Mouse (Mus musculus) heart, embryonic 11.5 days (tissue): ENCODE data around the gene Hivep3. TPM values are rescaled to one million over a fixed set of nuclear protein-coding genes. Genes with fewer than 3 reads are reported as not detected.
A peak's percentile ranks its signal among the peaks of the same experiment; 100 is the strongest.

Experiments
- ATAC-seq: fragments of 200-750 bp; cut with Nextera tagmentation; replicated peaks from 2 replicates; pipeline ENCODE4 v1.8.0; 2017; ENCODE audit warnings: moderate library complexity; ENCODE audit not compliant: insufficient number of reproducible peaks, low FRiP score, low TSS enrichment
- H3K27ac ChIP-seq: fragments of 300-500 bp; sonication (generic); 2 replicates; pipeline ENCODE4 v1.5.1; 2014; ENCODE audit warnings: mild to moderate bottlenecking, low read depth, low read length
- H3K27me3 ChIP-seq: fragments of 300-500 bp; sonication (generic); 2 replicates; pipeline ENCODE4 v1.6.1; 2014; ENCODE audit warnings: mild to moderate bottlenecking, low read length, mixed read lengths; ENCODE audit not compliant: control insufficient read depth, insufficient read depth
- H3K36me3 ChIP-seq: fragments of 300-500 bp; sonication (generic); 2 replicates; pipeline ENCODE4 v1.6.1; 2014; ENCODE audit warnings: mild to moderate bottlenecking, low read length, moderate library complexity, mixed read lengths; ENCODE audit not compliant: control insufficient read depth, insufficient read depth
- H3K4me1 ChIP-seq: fragments of 300-500 bp; sonication (generic); 2 replicates; pipeline ENCODE4 v1.6.1; 2014; ENCODE audit warnings: low read length; ENCODE audit not compliant: control insufficient read depth, insufficient read depth
- H3K4me2 ChIP-seq: fragments of 300-500 bp; sonication (generic); 2 replicates; pipeline ENCODE4 v1.6.1; 2014; ENCODE audit warnings: mild to moderate bottlenecking, moderate library complexity
- H3K4me3 ChIP-seq: fragments of 300-500 bp; sonication (generic); 2 replicates; pipeline ENCODE4 v1.5.1; 2014; ENCODE audit warnings: low read depth, low read length
- H3K9ac ChIP-seq: fragments of 300-500 bp; sonication (generic); 2 replicates; pipeline ENCODE4 v1.6.1; 2014; ENCODE audit warnings: mild to moderate bottlenecking, low read depth, low read length, moderate library complexity
- H3K9me3 ChIP-seq: fragments of 300-500 bp; sonication (generic); replicated peaks from 2 replicates; pipeline ENCODE4 v1.6.1; 2016; ENCODE audit warnings: low read length; ENCODE audit not compliant: control insufficient read depth
- WGBS: fragments of 180-500 bp; shearing (Covaris S2); extraction: QIAGEN DNeasy Blood & Tissue Kit; methylation state at CpG from one replicate; pipeline ENCODE4 v1.1.7; 2014; ENCODE audit not compliant: insufficient replicate concordance; 5-methylcytosine and 5-hydroxymethylcytosine counted together
- polyA plus RNA-seq: library from polyadenylated mRNA; unstranded; fragments of >200 nt; fragmentation: Nextera tagmentation; extraction: Ambion mirVana; gene quantifications from 2 replicates; pipeline ENCODE4 v1.2.1, GENCODE M21; 2014

The Hivep3 gene
- polyA plus RNA-seq, 1 experiment from 2014 or later: 4.8 TPM

DNA sequence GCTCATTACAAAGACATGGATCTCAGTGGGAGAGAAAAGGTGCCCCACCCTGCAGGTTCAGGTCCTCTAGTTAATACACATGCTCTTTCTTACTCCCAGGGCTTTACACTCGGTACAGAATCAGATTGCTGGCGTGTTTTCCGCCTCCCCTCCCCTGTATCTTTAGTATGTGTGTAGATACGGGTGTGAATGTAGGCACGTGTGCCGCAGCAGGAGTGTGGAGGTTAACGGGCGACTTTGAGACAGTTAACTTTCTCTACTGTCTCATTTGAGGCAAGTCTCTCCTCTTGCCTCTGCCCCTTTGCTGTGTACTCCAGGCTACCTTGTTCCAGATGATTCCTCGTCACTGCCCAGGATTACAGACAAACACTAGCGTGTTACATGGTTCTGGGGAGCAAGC, 241.7 kb downstream of the Hivep3 start:
- no peak overlapping the region for H3K4me2 ChIP-seq
- H3K4me1 ChIP-seq: no peaks in the 10 kb centered on the region
- WGBS: 77% methylated on average over 10 of the region's 10 CpGs
- 0 out of 2 replicates have a peak, but pooled peaks cover 3% of the 10 kb centered on the region for H3K27me3 ChIP-seq
- no peak overlapping the region for H3K4me3 ChIP-seq
- no peaks in the 10 kb centered on the region for H3K36me3 ChIP-seq
- ATAC-seq: no peak
- no peak overlapping the region for H3K27ac ChIP-seq
- H3K9ac ChIP-seq: no peak overlapping the region
- H3K9me3 ChIP-seq: no peaks in the 10 kb centered on the region

DNA sequence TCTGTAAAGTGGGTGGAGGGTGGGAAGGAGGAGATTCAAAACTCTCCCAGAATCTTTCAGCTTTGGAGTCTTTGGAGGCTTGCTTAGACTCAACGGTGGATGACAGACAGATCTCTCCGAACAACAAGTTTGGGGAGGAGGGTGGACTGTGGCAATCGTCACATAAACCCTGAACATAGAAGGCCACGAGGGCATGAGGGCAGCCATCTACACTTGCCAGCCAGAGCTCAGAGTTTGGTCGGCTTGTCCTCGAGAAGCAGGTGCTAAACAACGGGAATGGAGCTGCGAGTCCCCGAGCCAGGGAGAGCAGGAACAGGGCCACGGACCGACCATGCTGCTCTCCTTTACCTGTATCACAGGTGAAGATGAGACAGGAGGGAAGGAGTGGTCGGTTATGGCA, 242.2 kb downstream of the Hivep3 start:
- no peak for ATAC-seq
- Histone ChIP-seq H3K4me2 (no peak overlapping the region), H3K9ac (no peak overlapping the region), H3K4me3 (no peak overlapping the region), H3K9me3 (no peaks in the 10 kb centered on the region), H3K27me3 (0 out of 2 replicates have a peak, but pooled peaks cover 1% of the 10 kb centered on the region), H3K36me3 (no peaks in the 10 kb centered on the region), H3K27ac (no peak overlapping the region), H3K4me1 (no peaks in the 10 kb centered on the region)
- WGBS: 75% methylated on average over 12 of the region's 12 CpGs

DNA sequence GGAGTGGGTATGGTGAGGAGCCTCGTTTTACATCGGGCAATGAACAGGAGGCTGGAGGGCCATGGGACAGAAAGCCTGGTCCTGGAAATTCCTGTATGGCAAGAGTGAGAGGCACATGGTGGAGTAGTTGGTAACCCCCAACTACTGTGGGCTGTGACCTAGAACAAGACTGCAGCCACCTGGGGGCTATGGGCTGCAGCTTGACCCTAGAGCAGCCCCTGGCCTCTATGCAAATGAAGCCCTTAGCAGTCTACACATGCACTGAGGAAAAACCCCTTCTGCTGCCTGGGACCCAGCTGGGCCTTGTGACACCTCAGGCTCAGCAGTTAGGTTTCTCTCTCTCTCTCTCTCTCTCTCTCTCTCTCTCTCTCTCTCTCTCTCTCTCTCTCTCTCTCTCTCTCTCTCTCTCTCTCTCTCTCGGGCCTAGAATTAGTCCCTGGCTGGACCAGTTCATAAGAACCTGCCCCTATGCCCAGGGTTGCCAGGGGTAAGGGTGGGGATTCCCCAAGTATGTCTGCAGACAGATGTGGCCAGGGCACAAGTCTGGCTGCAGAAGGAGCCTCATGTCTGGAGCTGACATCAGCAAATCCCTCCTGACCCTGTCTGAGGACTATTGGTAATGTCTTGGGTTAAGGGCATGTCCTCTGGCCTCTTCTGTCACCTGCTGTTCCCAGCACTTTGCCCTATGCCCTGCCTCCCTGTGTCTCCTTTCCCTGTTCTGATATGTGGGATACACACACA, 243.0 kb downstream of the Hivep3 start:
- Histone ChIP-seq H3K9ac (no peak overlapping the region), H3K4me2 (no peak overlapping the region), H3K27me3 (no peaks in the 10 kb centered on the region), H3K4me1 (peaks cover 5% of the 10 kb centered on the region; the same call in 1 of the 2 replicates), H3K4me3 (no peak overlapping the region), H3K36me3 (no peaks in the 10 kb centered on the region), H3K9me3 (no peaks in the 10 kb centered on the region), H3K27ac (no peak overlapping the region)
- 37% methylated on average over 3 of the region's 3 CpGs for WGBS
- ATAC-seq: no peak

- Histone ChIP-seq H3K36me3 (no peaks in the 10 kb centered on the region), H3K4me2 (no peak overlapping the region), H3K9ac (no peak overlapping the region), H3K27ac (no peak overlapping the region), H3K27me3 (no peaks in the 10 kb centered on the region), H3K9me3 (no peaks in the 10 kb centered on the region), H3K4me3 (no peak overlapping the region), H3K4me1 (peaks cover 5% of the 10 kb centered on the region; the same call in 1 of the 2 replicates)
- no peak for ATAC-seq
- WGBS: 78% methylated on average over 7 of the region's 7 CpGs
Measured at GRCm38 (mm10) chr4:119977817-119978491, 244.4 kb downstream of the Hivep3 start.

DNA sequence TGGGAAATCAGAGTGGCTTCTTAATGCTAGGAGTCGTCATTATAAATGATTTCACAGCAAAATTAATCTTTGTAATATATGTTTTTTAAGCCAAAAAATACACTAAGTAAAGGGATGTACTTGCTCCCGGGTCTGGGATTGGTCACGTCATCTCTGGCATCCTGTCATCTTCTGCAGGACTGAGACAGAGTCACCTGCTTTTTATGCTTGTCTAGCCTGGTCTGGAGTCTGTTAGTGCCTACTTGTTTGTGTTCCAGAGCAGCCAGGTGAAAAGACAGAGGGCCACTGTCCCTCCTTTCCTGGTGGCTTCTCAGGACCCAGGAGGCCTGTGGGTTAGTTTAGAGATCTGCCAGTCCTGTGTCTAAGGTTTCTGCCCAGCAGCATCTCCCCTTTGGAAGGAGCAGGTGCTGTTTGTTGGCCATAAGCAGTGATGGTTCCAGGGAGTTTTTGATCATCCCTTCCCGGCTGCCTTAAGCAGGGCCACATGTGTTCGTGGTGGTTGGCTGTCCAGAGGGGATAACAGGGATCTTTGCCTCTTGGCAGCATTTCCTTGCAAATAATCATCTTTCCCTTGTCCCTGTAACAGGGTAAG, 245.8 kb downstream of the Hivep3 start:
- Histone ChIP-seq H3K4me3 (no peak overlapping the region), H3K4me1 (peaks cover 5% of the 10 kb centered on the region; the same call in 1 of the 2 replicates), H3K9me3 (no peaks in the 10 kb centered on the region), H3K27ac (no peak overlapping the region), H3K27me3 (no peaks in the 10 kb centered on the region), H3K4me2 (no peak overlapping the region), H3K9ac (no peak overlapping the region), H3K36me3 (no peaks in the 10 kb centered on the region)
- 68% methylated on average over 5 of the region's 5 CpGs for WGBS
- no peak for ATAC-seq

GRCm38 (mm10) chr4:119979918-119980317, 246.3 kb downstream of the Hivep3 start:
- Histone ChIP-seq H3K4me1 (peaks cover 5% of the 10 kb centered on the region; the same call in 1 of the 2 replicates), H3K36me3 (no peaks in the 10 kb centered on the region), H3K4me3 (no peak overlapping the region), H3K27me3 (no peaks in the 10 kb centered on the region), H3K27ac (no peak overlapping the region), H3K4me2 (no peak overlapping the region), H3K9ac (no peak overlapping the region), H3K9me3 (no peaks in the 10 kb centered on the region)
- ATAC-seq: no peak
- WGBS: 47% methylated on average over 2 of the region's 2 CpGs

- H3K4me1 ChIP-seq: peaks cover 5% of the 10 kb centered on the region; the same call in 1 of the 2 replicates
- no peaks in the 10 kb centered on the region for H3K36me3 ChIP-seq
- H3K27ac ChIP-seq: no peak overlapping the region
- no peak overlapping the region for H3K4me3 ChIP-seq
- 63% methylated on average over 12 of the region's 12 CpGs for WGBS
- no peaks in the 10 kb centered on the region for H3K27me3 ChIP-seq
- ATAC-seq: peak; percentile 52
- H3K9me3 ChIP-seq: no peaks in the 10 kb centered on the region
- H3K4me2 ChIP-seq: no peak overlapping the region
- H3K9ac ChIP-seq: no peak overlapping the region
Measured at GRCm38 (mm10) chr4:119981047-119981720, 247.6 kb downstream of the Hivep3 start.

DNA sequence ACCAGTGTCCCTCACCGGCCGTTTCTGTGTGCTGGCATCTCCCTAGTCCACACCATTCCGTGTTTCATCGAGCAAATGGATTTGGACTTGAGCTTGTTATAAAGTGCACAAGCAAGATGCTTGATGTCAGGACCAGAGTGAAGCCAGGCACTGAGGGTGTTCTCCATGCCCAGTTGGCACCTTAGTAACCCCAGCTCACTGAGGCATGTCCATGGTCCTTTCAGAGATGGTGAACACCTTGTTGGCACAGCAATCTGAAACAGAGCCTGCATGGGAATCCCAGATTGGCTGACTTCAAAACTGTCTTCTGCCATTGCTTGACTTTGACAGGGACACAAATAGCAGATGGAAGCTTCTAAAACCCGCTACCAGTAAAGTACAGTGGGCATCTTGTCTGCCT, 252.5 kb downstream of the Hivep3 start:
- no peak overlapping the region for H3K9ac ChIP-seq
- H3K27ac ChIP-seq: no peak overlapping the region
- no peak overlapping the region for H3K4me2 ChIP-seq
- WGBS: 73% methylated on average over 5 of the region's 5 CpGs
- no peak overlapping the region for H3K4me3 ChIP-seq
- H3K9me3 ChIP-seq: no peaks in the 10 kb centered on the region
- H3K4me1 ChIP-seq: peaks cover 3% of the 10 kb centered on the region; the same call in 1 of the 2 replicates
- no peaks in the 10 kb centered on the region for H3K27me3 ChIP-seq
- no peaks in the 10 kb centered on the region for H3K36me3 ChIP-seq
- ATAC-seq: no peak
